Mouse (Mus musculus): Measurements from ENCODE around the gene Ciao2a. TPM values are rescaled to one million over a fixed set of nuclear protein-coding genes. Genes with fewer than 3 reads are reported as not detected.

Ciao2a gene
- polyA plus RNA-seq, 1 experiment from 2014 or later: 177 TPM

DNA sequence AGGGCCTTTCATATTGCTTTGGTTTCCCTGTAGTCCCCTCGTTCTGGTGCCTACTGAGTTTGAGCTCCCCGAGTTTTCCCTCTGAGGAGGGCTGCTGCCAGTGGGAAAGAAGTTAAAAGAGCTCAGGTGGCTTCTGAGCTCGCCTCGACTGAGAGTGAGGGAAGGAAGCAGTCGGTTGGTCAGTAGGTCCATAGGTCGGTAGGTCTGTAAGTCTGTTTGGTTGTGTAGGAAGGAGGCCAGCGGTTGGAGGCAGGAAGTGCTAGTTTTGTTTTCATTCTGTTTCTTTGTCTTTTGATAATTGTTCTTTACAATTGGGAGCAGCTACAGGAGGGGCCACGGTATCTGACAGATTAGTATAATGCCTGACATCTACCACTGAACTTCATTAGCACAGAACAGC lies 16.3 kb upstream of the Ciao2a start:
- H3K27me3 ChIP-seq (ENCODE audit: control insufficient read depth, insufficient read depth, low read length): no peaks in the 10 kb centered on the region
- ATAC-seq (ENCODE audit: insufficient number of reproducible peaks, low FRiP score, low TSS enrichment, low read depth) (no peak), DNase-seq (ENCODE audit: low spot score) (no peak)
- no peak overlapping the region for H3K4me2 ChIP-seq (ENCODE audit: low read depth, severe bottlenecking)
- H3K9me3 ChIP-seq (ENCODE audit: control insufficient read depth, low read length): no peaks in the 10 kb centered on the region
- no peaks in the 10 kb centered on the region for H3K4me1 ChIP-seq (ENCODE audit: control insufficient read depth, insufficient read depth, low read length)
- H3K4me3 ChIP-seq (ENCODE audit: low read depth, low read length): no peak overlapping the region
- H3K9ac ChIP-seq (ENCODE audit: low read length): no peak overlapping the region
- 0 out of 2 replicates have a peak overlapping the region, but pooled peaks have one; percentile 23 for H3K27ac ChIP-seq (replicated peaks; ENCODE audit: low read depth, low read length)
- WGBS: 72% methylated on average over 8 of the region's 8 CpGs
- peaks cover 8% of the 10 kb centered on the region; the same call in 1 of the 2 replicates for H3K36me3 ChIP-seq (ENCODE audit: control insufficient read depth, insufficient read depth, low read length)

DNA sequence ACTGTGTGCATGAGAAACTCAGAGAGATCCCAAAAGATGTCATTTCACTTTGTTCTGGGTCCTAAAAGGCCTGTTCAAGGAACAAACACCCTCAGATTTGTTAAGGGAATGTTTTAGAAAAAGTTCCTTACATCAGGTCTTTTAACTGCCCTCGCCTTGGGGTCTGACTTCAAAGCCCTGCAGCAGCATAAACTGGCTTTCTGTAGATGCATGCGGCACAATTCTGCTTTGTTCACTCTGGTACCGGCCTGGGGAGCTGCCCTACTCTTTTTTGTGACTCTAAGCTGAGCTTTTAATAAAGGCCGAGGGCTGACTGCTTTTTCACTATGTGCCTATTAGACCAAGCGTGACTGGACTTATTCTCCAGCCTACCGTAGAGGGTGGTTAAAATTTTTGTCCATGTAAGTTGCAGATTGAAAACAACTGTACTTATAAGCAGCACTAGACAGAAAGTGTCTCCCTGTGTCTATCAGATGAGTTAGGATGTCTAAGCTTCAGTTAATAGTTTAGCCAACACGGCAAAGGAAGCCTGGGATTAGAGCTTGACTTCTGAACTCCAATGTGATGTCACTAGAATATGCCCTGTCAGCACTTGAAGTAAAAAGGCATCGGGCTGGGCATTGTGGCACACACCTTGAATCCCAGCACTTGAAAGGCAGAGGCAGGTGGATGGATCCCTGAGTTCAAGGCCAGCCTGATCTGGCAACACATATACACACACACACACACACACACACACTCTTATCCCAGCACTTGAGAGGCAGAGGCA lies 15.6 kb upstream of the Ciao2a start:
- Histone ChIP-seq H3K9ac (ENCODE audit: low read length) (no peak overlapping the region), H3K27ac (replicated peaks; ENCODE audit: low read depth, low read length) (peak overlapping the region; percentile 23; the same call in 1 of the 2 replicates), H3K4me3 (ENCODE audit: low read depth, low read length) (no peak overlapping the region), H3K27me3 (ENCODE audit: control insufficient read depth, insufficient read depth, low read length) (no peaks in the 10 kb centered on the region), H3K9me3 (ENCODE audit: control insufficient read depth, low read length) (no peaks in the 10 kb centered on the region), H3K4me2 (ENCODE audit: low read depth, severe bottlenecking) (no peak overlapping the region), H3K4me1 (ENCODE audit: control insufficient read depth, insufficient read depth, low read length) (no peaks in the 10 kb centered on the region), H3K36me3 (ENCODE audit: control insufficient read depth, insufficient read depth, low read length) (peaks cover 7% of the 10 kb centered on the region; the same call in 1 of the 2 replicates)
- WGBS: 64% methylated on average over 8 of the region's 8 CpGs
- DNase-seq (ENCODE audit: low spot score) (no peak), ATAC-seq (ENCODE audit: insufficient number of reproducible peaks, low FRiP score, low TSS enrichment, low read depth) (no peak)

DNA sequence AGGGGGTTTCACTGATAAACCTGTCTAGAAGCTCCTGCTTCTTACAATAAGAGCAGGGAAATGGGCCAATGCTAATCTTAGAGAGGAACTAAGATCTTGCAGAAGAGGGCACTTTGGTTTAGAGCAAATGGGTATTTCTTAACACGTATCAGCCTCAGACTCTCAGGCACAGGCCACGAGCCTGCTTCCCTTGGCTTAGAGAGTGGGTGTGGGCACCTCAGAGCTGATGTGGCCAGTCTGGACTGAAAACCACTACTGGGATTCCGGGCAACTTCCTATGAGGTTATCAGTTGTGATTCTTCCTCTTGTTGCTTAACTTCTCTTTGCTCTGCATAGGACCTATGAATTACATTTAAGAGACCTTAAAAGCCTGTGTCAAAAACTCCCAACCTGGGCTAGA lies 12.1 kb upstream of the Ciao2a start:
- Histone ChIP-seq H3K4me1 (ENCODE audit: control insufficient read depth, insufficient read depth, low read length) (no peaks in the 10 kb centered on the region), H3K9ac (ENCODE audit: low read length) (no peak overlapping the region), H3K4me2 (ENCODE audit: low read depth, severe bottlenecking) (no peak overlapping the region), H3K9me3 (ENCODE audit: control insufficient read depth, low read length) (no peaks in the 10 kb centered on the region), H3K27me3 (ENCODE audit: control insufficient read depth, insufficient read depth, low read length) (no peaks in the 10 kb centered on the region), H3K27ac (replicated peaks; ENCODE audit: low read depth, low read length) (no peak overlapping the region), H3K36me3 (ENCODE audit: control insufficient read depth, insufficient read depth, low read length) (no peaks in the 10 kb centered on the region; the same call in 1 of the 2 replicates), H3K4me3 (ENCODE audit: low read depth, low read length) (no peak overlapping the region)
- 89% methylated on average over 3 of the region's 3 CpGs for WGBS
- no peak for DNase-seq (ENCODE audit: low spot score)
- ATAC-seq (ENCODE audit: insufficient number of reproducible peaks, low FRiP score, low TSS enrichment, low read depth): no peak

DNA sequence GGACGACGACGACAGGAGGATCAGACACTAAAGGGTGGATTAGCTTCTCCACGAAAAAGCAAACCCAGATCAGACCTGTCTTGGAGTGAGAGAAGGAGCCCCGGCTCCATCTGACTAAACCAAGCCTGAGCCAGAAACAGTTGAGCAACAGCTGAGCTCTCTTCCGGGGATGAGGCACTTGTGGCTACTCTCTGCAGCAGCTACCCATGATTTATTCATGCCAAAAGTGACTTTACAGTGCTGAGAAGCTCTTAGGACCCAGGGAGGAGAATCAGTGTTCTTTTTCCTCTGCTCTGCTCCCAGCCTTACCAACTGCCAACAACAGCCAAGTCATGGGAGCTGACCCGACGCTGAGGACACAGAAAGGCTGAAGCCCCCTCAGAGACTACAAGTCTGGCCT lies 9.5 kb upstream of the Ciao2a start:
- Histone ChIP-seq H3K4me3 (ENCODE audit: low read depth, low read length) (no peak overlapping the region), H3K4me1 (ENCODE audit: control insufficient read depth, insufficient read depth, low read length) (no peaks in the 10 kb centered on the region), H3K9ac (ENCODE audit: low read length) (no peak overlapping the region), H3K27me3 (ENCODE audit: control insufficient read depth, insufficient read depth, low read length) (no peaks in the 10 kb centered on the region), H3K36me3 (ENCODE audit: control insufficient read depth, insufficient read depth, low read length) (no peaks in the 10 kb centered on the region; the same call in 1 of the 2 replicates), H3K9me3 (ENCODE audit: control insufficient read depth, low read length) (no peaks in the 10 kb centered on the region), H3K27ac (replicated peaks; ENCODE audit: low read depth, low read length) (no peak overlapping the region), H3K4me2 (ENCODE audit: low read depth, severe bottlenecking) (no peak overlapping the region)
- 67% methylated on average over 8 of the region's 8 CpGs for WGBS
- no peak for DNase-seq (ENCODE audit: low spot score)
- no peak for ATAC-seq (ENCODE audit: insufficient number of reproducible peaks, low FRiP score, low TSS enrichment, low read depth)

DNA sequence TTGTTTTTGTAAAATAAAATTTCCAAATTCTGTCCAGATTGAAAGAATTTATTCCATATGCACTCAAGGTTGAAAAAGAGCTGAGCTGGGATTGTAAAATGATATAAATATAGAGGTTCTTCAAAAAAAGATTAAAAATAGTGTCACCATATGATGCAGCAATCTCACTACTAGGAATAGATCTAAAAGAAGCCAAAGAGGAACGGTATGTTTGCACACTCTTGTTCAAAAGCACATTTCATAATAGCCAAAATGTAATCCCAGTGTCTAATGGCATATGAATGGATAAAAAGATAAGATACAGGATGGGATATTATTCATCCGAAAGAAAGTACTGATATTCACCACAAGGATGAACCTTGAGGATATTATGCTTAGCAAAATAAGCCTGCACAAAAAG lies 6.9 kb upstream of the Ciao2a start:
- no peaks in the 10 kb centered on the region for H3K9me3 ChIP-seq (ENCODE audit: control insufficient read depth, low read length)
- no peak overlapping the region for H3K4me2 ChIP-seq (ENCODE audit: low read depth, severe bottlenecking)
- DNase-seq (ENCODE audit: low spot score) (no peak), ATAC-seq (ENCODE audit: insufficient number of reproducible peaks, low FRiP score, low TSS enrichment, low read depth) (no peak)
- H3K4me3 ChIP-seq (ENCODE audit: low read depth, low read length): no peak overlapping the region
- no peaks in the 10 kb centered on the region for H3K27me3 ChIP-seq (ENCODE audit: control insufficient read depth, insufficient read depth, low read length)
- no peaks in the 10 kb centered on the region; the same call in 1 of the 2 replicates for H3K36me3 ChIP-seq (ENCODE audit: control insufficient read depth, insufficient read depth, low read length)
- no peaks in the 10 kb centered on the region for H3K4me1 ChIP-seq (ENCODE audit: control insufficient read depth, insufficient read depth, low read length)
- H3K9ac ChIP-seq (ENCODE audit: low read length): no peak overlapping the region
- WGBS: 95% methylated on average over 2 of the region's 2 CpGs
- no peak overlapping the region for H3K27ac ChIP-seq (replicated peaks; ENCODE audit: low read depth, low read length)

DNA sequence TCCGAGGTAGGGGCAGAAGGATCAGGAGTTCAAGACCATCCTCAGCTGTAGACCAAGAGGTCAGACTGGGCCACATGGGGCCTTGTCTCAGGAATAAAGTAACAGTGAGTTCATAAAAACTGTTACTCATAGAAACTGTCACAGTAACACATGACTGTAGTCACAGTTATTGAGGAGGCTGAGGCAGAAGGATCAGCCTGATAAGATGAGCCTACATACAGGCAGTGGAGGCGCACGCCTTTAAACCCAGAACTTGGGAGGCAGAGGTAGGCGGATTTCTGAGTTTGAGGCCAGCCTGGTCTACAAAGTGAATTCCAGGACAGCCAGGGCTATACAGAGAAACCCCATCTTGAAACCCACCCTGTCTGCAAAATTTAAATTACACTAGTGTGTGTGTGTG lies 6.3 kb upstream of the Ciao2a start:
- 95% methylated on average over 4 of the region's 4 CpGs for WGBS
- H3K9ac ChIP-seq (ENCODE audit: low read length): no peak overlapping the region
- no peak overlapping the region for H3K27ac ChIP-seq (replicated peaks; ENCODE audit: low read depth, low read length)
- H3K4me3 ChIP-seq (ENCODE audit: low read depth, low read length): no peak overlapping the region
- H3K27me3 ChIP-seq (ENCODE audit: control insufficient read depth, insufficient read depth, low read length): no peaks in the 10 kb centered on the region
- ATAC-seq (ENCODE audit: insufficient number of reproducible peaks, low FRiP score, low TSS enrichment, low read depth) (no peak), DNase-seq (ENCODE audit: low spot score) (no peak)
- no peaks in the 10 kb centered on the region for H3K9me3 ChIP-seq (ENCODE audit: control insufficient read depth, low read length)
- H3K36me3 ChIP-seq (ENCODE audit: control insufficient read depth, insufficient read depth, low read length): no peaks in the 10 kb centered on the region; the same call in 1 of the 2 replicates
- no peak overlapping the region for H3K4me2 ChIP-seq (ENCODE audit: low read depth, severe bottlenecking)
- H3K4me1 ChIP-seq (ENCODE audit: control insufficient read depth, insufficient read depth, low read length): no peaks in the 10 kb centered on the region

DNA sequence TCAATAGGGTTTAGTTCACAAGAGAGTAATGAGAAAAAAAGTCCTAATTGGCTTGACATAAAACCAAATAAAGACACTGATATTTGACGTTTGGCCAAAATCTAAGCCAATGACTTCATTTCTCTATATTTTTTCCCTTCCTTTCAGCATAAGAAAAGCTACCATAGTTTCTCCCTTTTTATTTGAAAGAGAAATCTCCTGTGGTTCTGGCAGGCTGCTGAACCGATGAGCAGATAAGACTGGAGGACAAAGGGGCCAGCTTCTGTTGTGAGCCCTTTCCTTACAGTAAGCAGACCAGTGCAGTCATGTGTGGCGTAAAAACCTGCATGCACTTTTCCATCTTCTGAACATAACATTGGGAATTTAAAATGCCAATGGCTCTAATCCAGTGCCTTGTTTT lies 5.5 kb upstream of the Ciao2a start:
- H3K4me3 ChIP-seq (ENCODE audit: low read depth, low read length): no peak overlapping the region
- DNase-seq (ENCODE audit: low spot score): no peak
- no peak overlapping the region for H3K27ac ChIP-seq (replicated peaks; ENCODE audit: low read depth, low read length)
- H3K9ac ChIP-seq (ENCODE audit: low read length): no peak overlapping the region
- no peaks in the 10 kb centered on the region for H3K36me3 ChIP-seq (ENCODE audit: control insufficient read depth, insufficient read depth, low read length)
- no peaks in the 10 kb centered on the region for H3K27me3 ChIP-seq (ENCODE audit: control insufficient read depth, insufficient read depth, low read length)
- no peak overlapping the region for H3K4me2 ChIP-seq (ENCODE audit: low read depth, severe bottlenecking)
- no peaks in the 10 kb centered on the region for H3K4me1 ChIP-seq (ENCODE audit: control insufficient read depth, insufficient read depth, low read length)
- H3K9me3 ChIP-seq (ENCODE audit: control insufficient read depth, low read length): no peaks in the 10 kb centered on the region
- ATAC-seq (ENCODE audit: insufficient number of reproducible peaks, low FRiP score, low TSS enrichment, low read depth): no peak
- WGBS: 89% methylated on average over 3 of the region's 3 CpGs

DNA sequence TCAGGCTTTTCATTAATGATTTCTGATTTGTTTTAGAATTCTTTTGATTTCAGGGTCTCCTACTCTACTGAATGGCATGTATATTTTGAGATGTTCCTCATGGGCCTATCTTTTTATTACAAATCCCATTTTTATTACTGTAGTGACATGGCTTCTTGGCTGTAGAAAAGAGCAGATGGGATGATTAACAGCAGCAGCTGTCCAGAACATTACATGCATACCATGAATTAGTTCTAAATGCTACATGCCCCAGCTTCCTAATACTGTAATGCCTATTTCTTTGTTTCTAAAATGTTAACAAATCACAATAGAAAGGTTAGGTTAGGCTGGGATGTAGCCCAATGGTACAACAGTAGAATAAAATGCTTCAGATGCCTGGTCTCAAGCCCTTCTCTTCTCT lies 5.0 kb upstream of the Ciao2a start:
- H3K27me3 ChIP-seq (ENCODE audit: control insufficient read depth, insufficient read depth, low read length): no peaks in the 10 kb centered on the region
- H3K27ac ChIP-seq (replicated peaks; ENCODE audit: low read depth, low read length): no peak overlapping the region
- H3K4me2 ChIP-seq (ENCODE audit: low read depth, severe bottlenecking): no peak overlapping the region
- H3K4me3 ChIP-seq (ENCODE audit: low read depth, low read length): no peak overlapping the region
- ATAC-seq (ENCODE audit: insufficient number of reproducible peaks, low FRiP score, low TSS enrichment, low read depth) (no peak), DNase-seq (ENCODE audit: low spot score) (no peak)
- H3K4me1 ChIP-seq (ENCODE audit: control insufficient read depth, insufficient read depth, low read length): no peaks in the 10 kb centered on the region
- H3K36me3 ChIP-seq (ENCODE audit: control insufficient read depth, insufficient read depth, low read length): no peaks in the 10 kb centered on the region
- no peak overlapping the region for H3K9ac ChIP-seq (ENCODE audit: low read length)
- H3K9me3 ChIP-seq (ENCODE audit: control insufficient read depth, low read length): no peaks in the 10 kb centered on the region

DNA sequence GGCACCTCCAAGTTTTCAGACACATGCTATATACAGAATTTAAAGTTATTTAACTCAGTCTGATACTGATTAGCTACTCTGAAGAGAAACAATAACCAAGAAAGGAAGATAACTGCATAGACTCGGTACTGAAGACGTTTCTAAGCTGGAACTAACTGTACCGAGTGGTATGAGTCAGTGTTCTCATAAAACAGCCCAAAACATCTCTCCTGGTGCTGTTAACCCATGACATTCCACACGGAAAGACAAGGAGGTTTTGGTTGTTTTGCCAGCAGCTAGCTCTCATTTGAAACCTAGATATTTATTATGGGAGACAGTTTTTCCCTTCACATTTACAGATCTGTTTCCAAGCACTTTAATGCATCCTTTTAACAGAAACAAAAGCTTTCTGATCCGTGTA lies 2.8 kb upstream of the Ciao2a start:
- DNase-seq (ENCODE audit: low spot score): no peak

More for the DNA sequence above, 2.8 kb upstream of the Ciao2a start:
- 12% methylated on average over 5 of the region's 5 CpGs for WGBS
- no peaks in the 10 kb centered on the region for H3K9me3 ChIP-seq (ENCODE audit: control insufficient read depth, low read length)
- H3K4me1 ChIP-seq (ENCODE audit: control insufficient read depth, insufficient read depth, low read length): peaks cover 3% of the 10 kb centered on the region; the same call in 1 of the 2 replicates
- no peak for ATAC-seq (ENCODE audit: insufficient number of reproducible peaks, low FRiP score, low TSS enrichment, low read depth)
- 0 out of 2 replicates have a peak overlapping the region, but pooled peaks have one; percentile 64 for H3K9ac ChIP-seq (ENCODE audit: low read length)
- peak overlapping the region; percentile 74 for H3K4me3 ChIP-seq (ENCODE audit: low read depth, low read length)
- H3K27ac ChIP-seq (replicated peaks; ENCODE audit: low read depth, low read length): no peak overlapping the region
- no peaks in the 10 kb centered on the region for H3K36me3 ChIP-seq (ENCODE audit: control insufficient read depth, insufficient read depth, low read length)
- peak overlapping the region; percentile 44 for H3K4me2 ChIP-seq (ENCODE audit: low read depth, severe bottlenecking)
- no peaks in the 10 kb centered on the region for H3K27me3 ChIP-seq (ENCODE audit: control insufficient read depth, insufficient read depth, low read length)
